19 mouse cellular contexts compared by ENCODE assay signal in genomic region chr15:25546185-25546584, GRCm38 (mm10).
A peak's percentile ranks its signal among the peaks of the same experiment; 100 is the strongest.
DNase-seq lines count a peak whose midpoint lies in the region; ATAC-seq and TF ChIP-seq lines count a peak whose summit lies in the region.
"Had no signal": no experiment of that assay in that cellular context is flagged by ENCODE, and none has a peak within 500 bp of the region (broad histone marks: within the 10 kb centered on the region; RNA-seq: fewer than 3 reads in every experiment).

No protein-coding gene starts in this region.

- no peak for TF ChIP-seq EP300 in stomach, postnatal 0 days (optimal IDR thresholded peaks at IDR 0.05)

- DNase-seq in limb, embryonic 10.5 days (ENCODE audit: low spot score) = no peak
- DNase-seq in stomach, postnatal 0 days (ENCODE audit: low spot score) = no peak
- no peak for DNase-seq in urinary bladder, postnatal 14 days (ENCODE audit: low spot score)
- DNase-seq: cerebellum, adult 11 months; gastrocnemius, postnatal 36 days; right cerebral cortex, postnatal 4 days had no signal

- 48% methylated on average over 4 of the region's 4 CpGs for WGBS in heart, embryonic 16.5 days
- 39% methylated on average over 4 of the region's 4 CpGs for WGBS in heart, embryonic 12.5 days
- WGBS in limb, embryonic 12.5 days = 11% methylated on average over 4 of the region's 4 CpGs
- WGBS in limb, embryonic 10.5 days = 26% methylated on average over 4 of the region's 4 CpGs
- WGBS in stomach, postnatal 0 days = 20% methylated on average over 4 of the region's 4 CpGs

- no peaks in the 10 kb centered on the region for H3K9me3 ChIP-seq in heart, embryonic 16.5 days (replicated peaks; ENCODE audit: control insufficient read depth, low read length)
- H3K9me3 ChIP-seq in heart, embryonic 12.5 days (replicated peaks) = no peaks in the 10 kb centered on the region
- H3K9me3 ChIP-seq in limb, embryonic 12.5 days = no peaks in the 10 kb centered on the region
- H3K9me3 ChIP-seq in limb, embryonic 10.5 days (replicated peaks) = no peaks in the 10 kb centered on the region
- H3K9me3 ChIP-seq in stomach, postnatal 0 days (ENCODE audit: control insufficient read depth, low read length) = no peaks in the 10 kb centered on the region
- H3K9me3 ChIP-seq: embryonic facial prominence, embryonic 15.5 days; forebrain, embryonic 12.5 days; heart, embryonic 15.5 days; limb, embryonic 13.5 days; megakaryocyte, embryonic 14.5 days; midbrain, embryonic 15.5 days had no signal

- no peak overlapping the region for H3K4me3 ChIP-seq in heart, embryonic 16.5 days (ENCODE audit: low read length)
- no peak overlapping the region for H3K4me3 ChIP-seq in heart, embryonic 12.5 days
- no peak overlapping the region for H3K4me3 ChIP-seq in limb, embryonic 12.5 days (replicated peaks)
- H3K4me3 ChIP-seq in limb, embryonic 10.5 days = no peak overlapping the region
- no peak overlapping the region for H3K4me3 ChIP-seq in bone marrow macrophage, adult 2 months (ENCODE audit: insufficient read depth, low read length)
- no peak overlapping the region for H3K4me3 ChIP-seq in stomach, postnatal 0 days (ENCODE audit: low read depth, low read length)
- H3K4me3 ChIP-seq: embryonic facial prominence, embryonic 15.5 days; forebrain, embryonic 12.5 days; heart, embryonic 15.5 days; limb, embryonic 13.5 days; megakaryocyte, embryonic 14.5 days; midbrain, embryonic 15.5 days had no signal

- TF ChIP-seq CTCF in bone marrow macrophage, adult 2 months (IDR thresholded peaks at IDR 0.05; ENCODE audit: low read depth, low read length) = no peak
- no peak for TF ChIP-seq CTCF in stomach, postnatal 0 days (IDR thresholded peaks at IDR 0.05; ENCODE audit: low read depth)

- H3K36me3 ChIP-seq in heart, embryonic 16.5 days (ENCODE audit: control insufficient read depth, insufficient read depth) = no peaks in the 10 kb centered on the region
- no peaks in the 10 kb centered on the region for H3K36me3 ChIP-seq in heart, embryonic 12.5 days
- no peaks in the 10 kb centered on the region for H3K36me3 ChIP-seq in limb, embryonic 12.5 days
- H3K36me3 ChIP-seq in limb, embryonic 10.5 days = no peaks in the 10 kb centered on the region
- no peaks in the 10 kb centered on the region for H3K36me3 ChIP-seq in stomach, postnatal 0 days (ENCODE audit: control insufficient read depth, insufficient read depth, low read length)
- H3K36me3 ChIP-seq: embryonic facial prominence, embryonic 15.5 days; forebrain, embryonic 12.5 days; heart, embryonic 15.5 days; limb, embryonic 13.5 days; midbrain, embryonic 15.5 days had no signal

- no peak overlapping the region for H3K27ac ChIP-seq in heart, embryonic 16.5 days (ENCODE audit: low read length)
- no peak overlapping the region for H3K27ac ChIP-seq in heart, embryonic 12.5 days (ENCODE audit: poor library complexity, severe bottlenecking)
- H3K27ac ChIP-seq in limb, embryonic 12.5 days = peak overlapping the region; percentile 46; the same call in 1 of the 2 replicates
- H3K27ac ChIP-seq in limb, embryonic 10.5 days = no peak overlapping the region; the same call in 1 of the 2 replicates
- peak overlapping the region; percentile 2; the same call in 1 of the 2 replicates for H3K27ac ChIP-seq in bone marrow macrophage, adult 2 months (ENCODE audit: insufficient read depth, low read depth, low read length)
- 0 out of 2 replicates have a peak overlapping the region, but pooled peaks have one; percentile 6 for H3K27ac ChIP-seq in stomach, postnatal 0 days (replicated peaks)
- H3K27ac ChIP-seq: embryonic facial prominence, embryonic 15.5 days; forebrain, embryonic 12.5 days; heart, embryonic 15.5 days; hindbrain, embryonic 14.5 days; limb, embryonic 13.5 days; liver, embryonic 14.5 days; midbrain, embryonic 15.5 days had no signal

- no peak overlapping the region for H3K4me2 ChIP-seq in heart, embryonic 16.5 days (ENCODE audit: low read depth, low read length)
- H3K4me2 ChIP-seq in heart, embryonic 12.5 days = no peak overlapping the region
- H3K4me2 ChIP-seq in limb, embryonic 12.5 days = no peak overlapping the region
- H3K4me2 ChIP-seq in stomach, postnatal 0 days (replicated peaks; ENCODE audit: low read depth) = no peak overlapping the region
- H3K4me2 ChIP-seq: embryonic facial prominence, embryonic 15.5 days; forebrain, embryonic 12.5 days; heart, embryonic 15.5 days; hindbrain, embryonic 14.5 days; limb, embryonic 13.5 days; midbrain, embryonic 15.5 days had no signal

- H3K9ac ChIP-seq in heart, embryonic 16.5 days (ENCODE audit: low read length) = no peak overlapping the region
- no peak overlapping the region for H3K9ac ChIP-seq in heart, embryonic 12.5 days
- no peak overlapping the region for H3K9ac ChIP-seq in limb, embryonic 12.5 days (replicated peaks)
- no peak overlapping the region for H3K9ac ChIP-seq in stomach, postnatal 0 days (ENCODE audit: low read length)
- H3K9ac ChIP-seq: embryonic facial prominence, embryonic 15.5 days; forebrain, embryonic 12.5 days; heart, embryonic 15.5 days; hindbrain, embryonic 14.5 days; limb, embryonic 13.5 days; liver, embryonic 14.5 days; midbrain, embryonic 15.5 days had no signal

- 0 out of 2 replicates have a peak, but pooled peaks have one; percentile 10 for ATAC-seq in heart, embryonic 16.5 days (replicated peaks; ENCODE audit: extremely low read depth, insufficient read depth, low FRiP score)
- no peak for ATAC-seq in heart, embryonic 12.5 days (ENCODE audit: insufficient number of reproducible peaks, low FRiP score)
- ATAC-seq in limb, embryonic 12.5 days (ENCODE audit: insufficient number of reproducible peaks, insufficient read depth, low FRiP score, low TSS enrichment, low read depth) = no peak
- ATAC-seq in stomach, postnatal 0 days (ENCODE audit: low FRiP score, low TSS enrichment) = peak; percentile 56
- ATAC-seq: intestine, embryonic 16.5 days; midbrain, embryonic 15.5 days had no signal

- H3K27me3 ChIP-seq in heart, embryonic 16.5 days (ENCODE audit: control insufficient read depth, insufficient read depth, low read length) = no peaks in the 10 kb centered on the region
- 0 out of 2 replicates have a peak, but pooled peaks cover 18% of the 10 kb centered on the region for H3K27me3 ChIP-seq in heart, embryonic 12.5 days (replicated peaks)
- no peaks in the 10 kb centered on the region for H3K27me3 ChIP-seq in limb, embryonic 12.5 days
- H3K27me3 ChIP-seq in limb, embryonic 10.5 days (ENCODE audit: low read depth, poor library complexity, severe bottlenecking) = no peaks in the 10 kb centered on the region
- no peaks in the 10 kb centered on the region for H3K27me3 ChIP-seq in stomach, postnatal 0 days (ENCODE audit: control insufficient read depth, insufficient read depth, low read length)
- H3K27me3 ChIP-seq: embryonic facial prominence, embryonic 15.5 days; forebrain, embryonic 12.5 days; heart, embryonic 15.5 days; limb, embryonic 13.5 days; megakaryocyte, embryonic 14.5 days; midbrain, embryonic 15.5 days had no signal

- no peak for TF ChIP-seq POLR2A in bone marrow macrophage, adult 2 months (IDR thresholded peaks at IDR 0.05; ENCODE audit: borderline replicate concordance, low read depth, low read length)

- no peaks in the 10 kb centered on the region for H3K4me1 ChIP-seq in heart, embryonic 16.5 days (ENCODE audit: control insufficient read depth, insufficient read depth, low read length)
- H3K4me1 ChIP-seq in heart, embryonic 12.5 days (replicated peaks) = no peaks in the 10 kb centered on the region
- no peaks in the 10 kb centered on the region; the same call in 1 of the 2 replicates for H3K4me1 ChIP-seq in limb, embryonic 12.5 days (replicated peaks)
- peaks cover 9% of the 10 kb centered on the region for H3K4me1 ChIP-seq in limb, embryonic 10.5 days
- peaks cover 10% of the 10 kb centered on the region for H3K4me1 ChIP-seq in bone marrow macrophage, adult 2 months (ENCODE audit: control insufficient read depth, insufficient read depth, low read length)
- no peaks in the 10 kb centered on the region; the same call in 1 of the 2 replicates for H3K4me1 ChIP-seq in stomach, postnatal 0 days (replicated peaks; ENCODE audit: control insufficient read depth, insufficient read depth)
- H3K4me1 ChIP-seq: forebrain, embryonic 12.5 days; heart, embryonic 15.5 days; midbrain, embryonic 15.5 days had no signal

Comparison
In these comparisons a context has a peak if more than half of its experiments do, and no peak if none do; other contexts are left out.
1. ATAC-seq: peak in heart, embryonic 16.5 days (single experiment) and stomach, postnatal 0 days (single experiment); none in heart, embryonic 12.5 days (single experiment) and limb, embryonic 12.5 days (single experiment).
2. H3K27ac ChIP-seq: peak in limb, embryonic 12.5 days (single experiment), bone marrow macrophage, adult 2 months (single experiment) and stomach, postnatal 0 days (single experiment); none in heart, embryonic 16.5 days (single experiment), heart, embryonic 12.5 days (single experiment) and limb, embryonic 10.5 days (single experiment).